Mouse (Mus musculus) granulocyte monocyte progenitor cell, adult 5-6 weeks (primary cell): ENCODE data around the gene Wdcp. TPM values are rescaled to one million over a fixed set of nuclear protein-coding genes. Genes with fewer than 3 reads are reported as not detected.

Source experiments
- total RNA-seq, 2 experiments: library from RNA; stranded (forward) in 1 of 2; stranded (reverse) in 1 of 2; fragments of 200-712, 200-1000 nt in 1 of 2; fragments of >200 nt in 1 of 2; fragmentation: Nextera tagmentation in 1 of 2; gene quantifications; 2 replicates each; pipeline ENCODE4 v1.2.3; 2014 to 2017

The Wdcp gene
- total RNA-seq, 2 experiments from 2014 or later = 4.6 to 22.7 TPM

Other genes with a start within 250 kb of the Wdcp start
- 0.26 and 0.70 TPM in 2 replicates for gene Fam228a, start 104.9 kb upstream of the Wdcp start, total RNA-seq (2014; fragmentation: Nextera tagmentation)
- not detected in 2 replicates for gene Fam228a, start 104.9 kb upstream of the Wdcp start, total RNA-seq (2017)
- 0.70 TPM in 1 of 2 replicates, not detected in the other for gene Pfn4, start 74.3 kb upstream of the Wdcp start, total RNA-seq (2014; fragmentation: Nextera tagmentation)
- 0.78 and 1.3 TPM in 2 replicates for gene Pfn4, start 74.3 kb upstream of the Wdcp start, total RNA-seq (2017)
- gene Fam228b, start 74.0 kb upstream of the Wdcp start, total RNA-seq (2014; fragmentation: Nextera tagmentation) = 0.45 and 1.3 TPM in 2 replicates
- 0.90 and 0.93 TPM in 2 replicates for gene Fam228b, start 74.0 kb upstream of the Wdcp start, total RNA-seq (2017)
- 202 and 249 TPM in 2 replicates for gene Sf3b6, start 25.8 kb upstream of the Wdcp start, total RNA-seq (2014; fragmentation: Nextera tagmentation)
- 134 and 198 TPM in 2 replicates for gene Sf3b6, start 25.8 kb upstream of the Wdcp start, total RNA-seq (2017)
- 13.7 and 28.2 TPM in 2 replicates for gene Fkbp1b, start 1.7 kb upstream of the Wdcp start, total RNA-seq (2014; fragmentation: Nextera tagmentation)
- gene Fkbp1b, start 1.7 kb upstream of the Wdcp start, total RNA-seq (2017) = 18.2 and 35.0 TPM in 2 replicates
- 5.8 and 7.5 TPM in 2 replicates for gene Mfsd2b, start 31.1 kb downstream of the Wdcp start, total RNA-seq (2014; fragmentation: Nextera tagmentation)
- gene Mfsd2b, start 31.1 kb downstream of the Wdcp start, total RNA-seq (2017) = 1.2 and 2.2 TPM in 2 replicates
- gene Ubxn2a, start 64.4 kb downstream of the Wdcp start, total RNA-seq (2014; fragmentation: Nextera tagmentation) = 20.4 and 31.6 TPM in 2 replicates
- gene Ubxn2a, start 64.4 kb downstream of the Wdcp start, total RNA-seq (2017) = 25.5 and 40.2 TPM in 2 replicates
- 47.0 and 49.0 TPM in 2 replicates for gene Atad2b, start 74.0 kb downstream of the Wdcp start, total RNA-seq (2014; fragmentation: Nextera tagmentation)
- gene Atad2b, start 74.0 kb downstream of the Wdcp start, total RNA-seq (2017) = 35.5 and 43.8 TPM in 2 replicates